ENCODE assay signal across 12 mouse cellular contexts in the genomic region with DNA sequence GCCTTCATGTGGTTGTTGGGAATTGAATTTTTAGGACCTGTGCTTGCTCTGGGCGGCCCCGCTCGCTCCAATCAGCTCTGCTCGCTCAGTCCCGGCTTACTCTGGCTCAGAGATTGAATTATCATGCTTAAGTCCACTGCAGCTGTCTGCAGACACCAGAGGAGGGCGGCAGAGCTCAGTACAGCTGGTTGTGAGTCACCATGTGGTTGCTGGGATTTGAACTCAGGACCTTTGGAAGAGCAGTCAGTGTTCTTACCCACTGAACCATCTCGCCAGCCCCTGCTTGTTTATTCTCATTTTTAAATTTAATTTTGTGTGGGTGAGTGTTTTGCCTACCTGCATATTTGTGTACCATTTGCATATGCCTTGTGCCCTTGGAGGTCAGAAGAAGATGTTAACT. TPM values are rescaled to one million over a fixed set of nuclear protein-coding genes. Genes with fewer than 3 reads are reported as not detected.
DNase-seq lines count a peak whose midpoint lies in the region; TF ChIP-seq lines count a peak whose summit lies in the region.
"Had no signal": no experiment of that assay in that cellular context is flagged by ENCODE, and none has a peak within 500 bp of the region (broad histone marks: within the 10 kb centered on the region; RNA-seq: fewer than 3 reads in every experiment).

No protein-coding gene starts in this region.

- intact Hi-C loops in heart, postnatal 25 days (cut with DNase I), result no loop called here

- no peak for DNase-seq in layer of hippocampus, adult 2 months (ENCODE audit: low spot score in 2 of 2)
- no peak for DNase-seq in layer of hippocampus, postnatal 25 days (ENCODE audit: extremely low spot score in 1 of 2, low spot score in 1 of 2)
- DNase-seq in thymus, postnatal 14 days, result peak; percentile 28
- DNase-seq in thymus, adult 2 months, result no peak
- peak; percentile 72 for DNase-seq in R1 (ENCODE audit: low read depth, low spot score)
- no peak for DNase-seq in ovary, adult 18-20 months (ENCODE audit: low spot score)
- no peak for DNase-seq in heart, postnatal 25 days (ENCODE audit: low spot score)
- DNase-seq: cerebellum, postnatal 25 days; thymus, postnatal 25 days had no signal

- H3K27me3 ChIP-seq in thymus, adult 2 months (ENCODE audit: control insufficient read depth, insufficient read depth, low read length), result no peaks in the 10 kb centered on the region
- H3K27me3 ChIP-seq: heart, embryonic 13.5 days; lung, embryonic 15.5 days had no signal

- peak; percentile 57 for TF ChIP-seq CTCF in layer of hippocampus, adult 2 months (conservative IDR thresholded peaks at IDR 0.05)
- no peak for TF ChIP-seq CTCF in thymus, adult 2 months (IDR thresholded peaks at IDR 0.05; ENCODE audit: borderline replicate concordance, control insufficient read depth, extremely low read depth, insufficient read depth, low read length, poor library complexity)

- H3K27ac ChIP-seq in layer of hippocampus, adult 2 months, result no peak overlapping the region
- no peak overlapping the region for H3K27ac ChIP-seq in thymus, adult 2 months (ENCODE audit: control insufficient read depth, insufficient read depth, low read length)
- H3K27ac ChIP-seq: heart, embryonic 13.5 days; lung, embryonic 15.5 days had no signal

- WGBS in thymus, adult 2 months, result 92% methylated on average over 7 of the region's 7 CpGs

- H3K36me3 ChIP-seq in thymus, adult 2 months (ENCODE audit: control insufficient read depth, insufficient read depth, low read length), result no peaks in the 10 kb centered on the region
- H3K36me3 ChIP-seq: heart, embryonic 13.5 days; lung, embryonic 15.5 days had no signal

- H3K4me1 ChIP-seq in thymus, adult 2 months (replicated peaks; ENCODE audit: control insufficient read depth, insufficient read depth, low read length), result peaks cover 31% of the 10 kb centered on the region

- no peak for TF ChIP-seq POLR2A in thymus, adult 2 months (IDR thresholded peaks at IDR 0.05; ENCODE audit: control insufficient read depth, extremely low read depth, insufficient read depth, low read length, poor library complexity)

- no peak overlapping the region for H3K4me3 ChIP-seq in layer of hippocampus, adult 2 months
- no peak overlapping the region for H3K4me3 ChIP-seq in thymus, adult 2 months (ENCODE audit: control insufficient read depth, insufficient read depth, low read length)
- H3K4me3 ChIP-seq: heart, embryonic 13.5 days; lung, embryonic 15.5 days had no signal

RNA-seq across cellular contexts. Expression of gene Slc35g3, which starts 1.8 kb away (rescaled TPM):
- not detected for total RNA-seq in layer of hippocampus, adult 2 months (2021)
- not detected for total RNA-seq in layer of hippocampus, postnatal 25 days (2021)
- polyA plus RNA-seq in thymus, adult 2 months (2012; rRNA removed), result 0.08 and 0.29 TPM in 2 replicates
- total RNA-seq in heart, postnatal 25 days (2021), result not detected
- total RNA-seq: neutrophil, adult 5-6 weeks had no signal

RNA-seq across cellular contexts. Expression of gene Zbtb4, which starts 2.2 kb away (rescaled TPM):
- total RNA-seq in layer of hippocampus, adult 2 months (2021), result 100 to 1,000 TPM; 122 to 133 TPM
- 100 to 1,000 TPM; 110 to 118 TPM for total RNA-seq in layer of hippocampus, postnatal 25 days (2021)
- polyA plus RNA-seq in thymus, adult 2 months (2012; rRNA removed), result 32.2 and 35.6 TPM in 2 replicates
- total RNA-seq in heart, postnatal 25 days (2021), result 10 to 100 TPM; 33.3 to 39.6 TPM

RNA-seq across cellular contexts. Expression of gene Polr2a, which starts 5.1 kb away (rescaled TPM):
- total RNA-seq in layer of hippocampus, adult 2 months (2021), result 10 to 100 TPM; 64.6 to 65.4 TPM
- total RNA-seq in layer of hippocampus, postnatal 25 days (2021), result 10 to 100 TPM; 58.6 to 69.5 TPM
- 113 and 125 TPM in 2 replicates for polyA plus RNA-seq in thymus, adult 2 months (2012; rRNA removed)
- total RNA-seq in heart, postnatal 25 days (2021), result 10 to 100 TPM; 28.6 to 30.4 TPM

RNA-seq across cellular contexts. Expression of gene Chrnb1, which starts 32.2 kb away (rescaled TPM):
- total RNA-seq in layer of hippocampus, adult 2 months (2021), result 1 to 10 TPM; 1.1 to 1.3 TPM
- 1 to 10 TPM in 1 of 2 experiments, under 1 TPM in 1; 0.79 to 1.1 TPM for total RNA-seq in layer of hippocampus, postnatal 25 days (2021)
- polyA plus RNA-seq in thymus, adult 2 months (2012; rRNA removed), result 12.9 and 15.7 TPM in 2 replicates
- total RNA-seq in heart, postnatal 25 days (2021), result 1 to 10 TPM; 4.8 to 5.0 TPM

RNA-seq across cellular contexts. Expression of gene Fgf11, which starts 38.1 kb away (rescaled TPM):
- 10 to 100 TPM; 25.6 to 28.0 TPM for total RNA-seq in layer of hippocampus, adult 2 months (2021)
- 10 to 100 TPM; 28.3 to 33.3 TPM for total RNA-seq in layer of hippocampus, postnatal 25 days (2021)
- 1.7 and 2.4 TPM in 2 replicates for polyA plus RNA-seq in thymus, adult 2 months (2012; rRNA removed)
- 1 to 10 TPM; 2.2 to 2.4 TPM for total RNA-seq in heart, postnatal 25 days (2021)
- total RNA-seq: neutrophil, adult 5-6 weeks had no signal

Comparison
In these comparisons a context has a peak if more than half of its experiments do, and no peak if none do; other contexts are left out.
1. DNase-seq: peak in thymus, postnatal 14 days (single experiment) and R1 (single experiment); none in layer of hippocampus, adult 2 months (0 of 2), layer of hippocampus, postnatal 25 days (0 of 2), thymus, adult 2 months (single experiment), ovary, adult 18-20 months (single experiment) and heart, postnatal 25 days (single experiment).